Mouse (Mus musculus): ENCODE measurements around the gene Nlrp1a. TPM values are rescaled to one million over a fixed set of nuclear protein-coding genes. Genes with fewer than 3 reads are reported as not detected.

The Nlrp1a gene
- polyA plus RNA-seq (2015; fragmentation: Nextera tagmentation; extraction: Ambion mirVana): 0.21 and 0.28 TPM in 2 replicates

GRCm38 (mm10) chr11:71144661-71145060, at the start of gene Nlrp1a:
Gene Nlrp1a (minus strand): TSS chr11:71144704.
- Histone ChIP-seq H3K9me3 (replicated peaks) (no peaks in the 10 kb centered on the region), H3K9ac (no peak within 1 kb of the TSS), H3K4me2 (0 out of 2 replicates have a peak within 1 kb of the TSS, but pooled peaks have one; percentile 9), H3K4me3 (replicated peaks) (no peak within 1 kb of the TSS), H3K27ac (replicated peaks) (no peak within 1 kb of the TSS), H3K27me3 (no peaks in the 10 kb centered on the region), H3K36me3 (replicated peaks) (no peaks in the 10 kb centered on the region), H3K4me1 (replicated peaks) (no peaks in the 10 kb centered on the region)
- peak; percentile 31; the same call in 1 of the 2 replicates for ATAC-seq (ENCODE audit: insufficient read depth)
- WGBS (ENCODE audit: insufficient replicate concordance): 15% methylated on average over 3 of the region's 3 CpGs

GRCm38 (mm10) chr11:71169633-71170032, 25.1 kb upstream of the Nlrp1a start:
- no peaks in the 10 kb centered on the region for H3K36me3 ChIP-seq (replicated peaks)
- H3K9ac ChIP-seq: no peak overlapping the region
- 55% methylated on average over 1 of the region's 1 CpGs for WGBS (ENCODE audit: insufficient replicate concordance)
- H3K27ac ChIP-seq (replicated peaks): no peak overlapping the region
- no peak overlapping the region for H3K4me3 ChIP-seq (replicated peaks)
- ATAC-seq (ENCODE audit: insufficient read depth): no peak
- H3K27me3 ChIP-seq: no peaks in the 10 kb centered on the region
- H3K4me2 ChIP-seq: no peak overlapping the region
- no peaks in the 10 kb centered on the region for H3K4me1 ChIP-seq (replicated peaks)
- no peaks in the 10 kb centered on the region for H3K9me3 ChIP-seq (replicated peaks)

- Histone ChIP-seq H3K27me3 (no peaks in the 10 kb centered on the region), H3K9me3 (replicated peaks) (no peaks in the 10 kb centered on the region), H3K4me3 (replicated peaks) (no peak overlapping the region), H3K36me3 (replicated peaks) (no peaks in the 10 kb centered on the region), H3K9ac (no peak overlapping the region), H3K27ac (replicated peaks) (no peak overlapping the region), H3K4me2 (no peak overlapping the region), H3K4me1 (replicated peaks) (no peaks in the 10 kb centered on the region)
- no peak for ATAC-seq (ENCODE audit: insufficient read depth)
- WGBS (ENCODE audit: insufficient replicate concordance): 42% methylated on average over 1 of the region's 1 CpGs
Observed at GRCm38 (mm10) chr11:71164139-71164538, 19.6 kb upstream of the Nlrp1a start.

DNA sequence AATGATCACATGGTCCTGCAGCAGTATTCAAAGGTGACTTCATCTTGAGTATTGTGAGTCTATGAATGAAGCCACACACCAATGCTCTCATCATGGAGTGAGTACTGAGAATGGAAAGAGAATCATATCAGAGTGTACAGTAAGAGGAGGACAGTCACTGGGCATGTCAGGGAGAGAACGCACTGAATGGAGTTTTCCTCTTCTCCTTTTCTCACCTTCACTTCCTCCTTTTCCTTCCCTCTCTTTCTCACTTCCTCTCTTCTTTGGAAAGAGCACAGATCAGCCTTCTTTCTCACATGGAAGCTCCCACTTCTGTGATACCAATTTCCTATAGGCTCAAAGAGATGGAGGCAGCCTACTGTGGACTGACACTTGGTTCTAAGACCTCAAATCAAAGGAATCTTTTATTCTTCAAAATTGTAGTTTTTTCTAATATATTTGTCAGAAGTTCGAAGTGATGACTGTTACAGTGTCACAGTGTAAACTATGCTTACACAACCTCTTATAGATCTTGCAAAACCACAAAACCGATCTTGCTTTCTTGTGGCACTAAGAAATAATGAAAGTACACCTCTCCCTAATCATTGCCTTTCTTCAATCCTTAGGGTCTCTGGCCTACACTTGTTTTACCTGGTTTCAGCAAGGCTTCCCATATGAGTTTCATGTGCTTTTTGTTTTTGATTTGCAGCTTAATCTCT, 15.1 kb upstream of the Nlrp1a start:
- Histone ChIP-seq H3K4me2 (no peak overlapping the region), H3K36me3 (replicated peaks) (no peaks in the 10 kb centered on the region), H3K4me3 (replicated peaks) (no peak overlapping the region), H3K27me3 (no peaks in the 10 kb centered on the region), H3K9me3 (replicated peaks) (no peaks in the 10 kb centered on the region), H3K9ac (no peak overlapping the region), H3K27ac (replicated peaks) (no peak overlapping the region), H3K4me1 (replicated peaks) (no peaks in the 10 kb centered on the region)
- ATAC-seq (ENCODE audit: insufficient read depth): no peak
- WGBS (ENCODE audit: insufficient replicate concordance): 35% methylated on average over 3 of the region's 3 CpGs

DNA sequence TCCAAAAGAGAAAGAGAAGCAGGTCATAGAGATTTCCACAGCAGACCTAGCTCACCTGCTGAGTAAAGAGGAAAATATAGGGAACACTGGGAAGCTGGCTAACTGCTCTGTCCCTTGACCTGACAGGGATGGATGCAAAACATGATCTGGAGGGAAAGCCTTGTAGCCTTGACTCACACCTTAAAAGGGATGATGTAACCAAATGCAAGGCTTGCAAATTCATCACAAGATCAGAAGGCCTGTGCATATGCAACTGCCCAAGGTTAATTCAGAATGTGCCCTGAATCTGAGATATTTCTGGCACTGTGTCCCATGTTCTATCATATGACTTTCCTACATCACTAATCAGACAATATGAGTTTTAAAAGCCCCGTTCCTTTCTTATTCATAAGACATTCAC, 10.8 kb upstream of the Nlrp1a start:
- ATAC-seq (ENCODE audit: insufficient read depth): no peak
- Histone ChIP-seq H3K4me3 (replicated peaks) (no peak overlapping the region), H3K4me2 (no peak overlapping the region), H3K9me3 (replicated peaks) (no peaks in the 10 kb centered on the region), H3K36me3 (replicated peaks) (no peaks in the 10 kb centered on the region), H3K27ac (replicated peaks) (no peak overlapping the region), H3K4me1 (replicated peaks) (no peaks in the 10 kb centered on the region), H3K27me3 (no peaks in the 10 kb centered on the region), H3K9ac (no peak overlapping the region)
- WGBS (ENCODE audit: insufficient replicate concordance): 44% methylated on average over 1 of the region's 1 CpGs

- Histone ChIP-seq H3K27ac (replicated peaks) (no peak overlapping the region), H3K27me3 (no peaks in the 10 kb centered on the region), H3K4me2 (no peak overlapping the region), H3K9me3 (replicated peaks) (no peaks in the 10 kb centered on the region), H3K4me3 (replicated peaks) (no peak overlapping the region), H3K9ac (no peak overlapping the region), H3K36me3 (replicated peaks) (no peaks in the 10 kb centered on the region), H3K4me1 (replicated peaks) (no peaks in the 10 kb centered on the region)
- ATAC-seq (ENCODE audit: insufficient read depth): no peak
- WGBS (ENCODE audit: insufficient replicate concordance): 61% methylated on average over 1 of the region's 1 CpGs
Observed at GRCm38 (mm10) chr11:71142031-71142430, 2.5 kb downstream of the Nlrp1a start.

DNA sequence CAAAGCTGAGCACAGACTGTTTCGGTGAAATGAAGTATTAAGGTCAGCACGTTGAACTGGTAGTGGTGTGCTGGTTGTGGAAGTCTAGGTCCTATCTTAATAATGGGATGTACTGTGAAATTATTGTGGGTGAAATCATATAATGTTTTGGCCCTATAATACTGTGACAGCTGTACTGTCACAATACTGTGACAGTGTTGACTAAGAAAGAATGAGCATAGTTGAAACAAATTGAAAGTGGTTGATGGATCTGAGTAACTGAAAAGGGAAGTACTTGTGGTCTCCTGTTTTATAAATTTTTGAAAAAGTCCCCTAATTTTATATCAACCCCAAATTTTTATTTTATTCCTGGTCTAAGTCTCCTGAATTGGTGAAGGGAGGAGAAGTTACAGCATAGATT, 37.4 kb downstream of the Nlrp1a start:
- no peaks in the 10 kb centered on the region for H3K9me3 ChIP-seq (replicated peaks)
- H3K36me3 ChIP-seq (replicated peaks): no peaks in the 10 kb centered on the region
- no peaks in the 10 kb centered on the region for H3K4me1 ChIP-seq (replicated peaks)
- 51% methylated on average over 2 of the region's 2 CpGs for WGBS (ENCODE audit: insufficient replicate concordance)
- no peak for ATAC-seq (ENCODE audit: insufficient read depth)
- no peak overlapping the region for H3K4me2 ChIP-seq
- no peak overlapping the region for H3K27ac ChIP-seq (replicated peaks)
- no peak overlapping the region for H3K4me3 ChIP-seq (replicated peaks)
- H3K27me3 ChIP-seq: no peaks in the 10 kb centered on the region
- no peak overlapping the region for H3K9ac ChIP-seq

DNA sequence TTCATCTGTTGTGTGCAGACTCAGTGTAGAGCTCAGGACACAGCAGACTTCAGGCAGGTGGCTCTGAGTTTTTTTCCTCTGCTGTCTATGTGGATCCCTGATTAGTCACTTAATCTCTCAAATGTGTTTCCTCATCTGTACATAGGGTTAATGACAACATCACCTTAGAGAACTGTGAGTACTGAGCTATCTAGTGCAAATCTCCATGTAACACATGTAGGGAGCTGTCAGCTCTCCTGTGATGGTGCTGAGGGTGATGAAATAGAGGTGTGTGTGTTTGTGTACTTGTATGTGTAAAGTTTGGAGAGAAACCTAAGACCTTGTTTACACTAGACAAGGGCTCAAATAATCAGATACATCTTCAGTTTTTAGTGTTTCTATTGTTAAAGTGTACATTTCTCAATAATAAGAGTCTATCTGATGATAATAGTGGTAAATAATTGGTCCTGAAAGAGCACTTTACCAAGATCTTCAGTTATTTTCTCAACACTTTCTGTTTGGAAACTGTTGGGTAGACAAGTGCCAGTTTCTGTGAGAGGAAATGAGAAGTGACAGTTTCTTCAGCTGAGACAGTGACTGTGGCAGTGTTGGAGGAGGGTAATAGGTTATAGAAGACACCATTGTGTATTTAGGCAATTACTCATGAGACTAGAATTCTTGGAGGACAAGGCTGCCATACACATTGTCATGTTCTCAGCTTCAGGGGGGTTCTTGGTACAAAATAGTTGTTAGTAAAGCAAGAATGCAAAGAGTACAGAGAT, 38.1 kb downstream of the Nlrp1a start:
- H3K9me3 ChIP-seq (replicated peaks): no peaks in the 10 kb centered on the region
- no peak overlapping the region for H3K9ac ChIP-seq
- no peak overlapping the region for H3K4me2 ChIP-seq

DNA sequence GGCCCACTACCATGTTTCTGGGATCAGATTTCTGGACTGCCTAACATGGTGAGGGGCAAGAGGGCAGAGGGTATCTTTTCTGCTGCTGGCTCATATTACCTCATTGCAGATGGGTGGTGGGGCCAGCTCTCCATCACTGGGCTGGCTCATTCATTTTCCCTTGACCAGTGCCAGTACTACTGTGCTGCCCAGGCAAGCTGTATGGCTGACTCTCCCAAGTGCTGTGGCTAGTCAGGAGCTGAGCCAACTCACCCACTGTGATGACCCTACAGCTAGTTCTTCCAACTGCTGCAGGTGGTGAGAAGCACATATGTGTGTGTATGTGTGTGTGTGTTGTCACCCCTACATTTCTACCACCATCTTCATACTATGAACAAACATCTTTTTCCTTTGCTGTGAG, 40.6 kb downstream of the Nlrp1a start:
- Histone ChIP-seq H3K36me3 (replicated peaks) (no peaks in the 10 kb centered on the region), H3K4me3 (replicated peaks) (no peak overlapping the region), H3K9ac (no peak overlapping the region), H3K27ac (replicated peaks) (no peak overlapping the region), H3K27me3 (no peaks in the 10 kb centered on the region), H3K4me2 (no peak overlapping the region), H3K4me1 (replicated peaks) (no peaks in the 10 kb centered on the region), H3K9me3 (replicated peaks) (no peaks in the 10 kb centered on the region)
- ATAC-seq (ENCODE audit: insufficient read depth): no peak

More for the DNA sequence above, 38.1 kb downstream of the Nlrp1a start:
- no peak for ATAC-seq (ENCODE audit: insufficient read depth)
- Histone ChIP-seq H3K27ac (replicated peaks) (no peak overlapping the region), H3K4me3 (replicated peaks) (no peak overlapping the region), H3K27me3 (no peaks in the 10 kb centered on the region), H3K4me1 (replicated peaks) (no peaks in the 10 kb centered on the region), H3K36me3 (replicated peaks) (no peaks in the 10 kb centered on the region)

DNA sequence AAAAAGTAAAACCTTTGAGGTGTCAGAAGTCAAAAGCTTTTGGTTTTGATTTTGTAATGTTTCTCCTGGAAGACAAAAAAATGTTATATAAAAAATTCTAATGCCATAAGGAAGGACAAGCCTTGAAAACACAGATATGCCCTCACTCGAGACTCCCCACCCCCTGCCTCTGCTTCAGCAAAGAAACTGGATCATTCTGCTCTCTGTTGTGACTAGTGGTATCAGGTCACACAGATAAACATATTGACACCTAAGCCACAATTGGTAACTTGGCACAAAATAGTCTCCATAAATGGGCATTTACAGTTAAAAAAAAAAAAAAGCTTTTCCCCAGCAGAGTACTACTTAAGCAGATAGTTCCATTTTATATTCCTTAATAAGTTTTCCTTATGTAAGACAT, 68.2 kb downstream of the Nlrp1a start:
- Histone ChIP-seq H3K4me1 (replicated peaks) (no peaks in the 10 kb centered on the region), H3K27ac (replicated peaks) (no peak overlapping the region), H3K4me3 (replicated peaks) (no peak overlapping the region), H3K9ac (no peak overlapping the region), H3K27me3 (no peaks in the 10 kb centered on the region), H3K4me2 (no peak overlapping the region), H3K36me3 (replicated peaks) (no peaks in the 10 kb centered on the region), H3K9me3 (replicated peaks) (no peaks in the 10 kb centered on the region)
- WGBS (ENCODE audit: insufficient replicate concordance): 44% methylated on average over 1 of the region's 1 CpGs
- no peak for ATAC-seq (ENCODE audit: insufficient read depth)

DNA sequence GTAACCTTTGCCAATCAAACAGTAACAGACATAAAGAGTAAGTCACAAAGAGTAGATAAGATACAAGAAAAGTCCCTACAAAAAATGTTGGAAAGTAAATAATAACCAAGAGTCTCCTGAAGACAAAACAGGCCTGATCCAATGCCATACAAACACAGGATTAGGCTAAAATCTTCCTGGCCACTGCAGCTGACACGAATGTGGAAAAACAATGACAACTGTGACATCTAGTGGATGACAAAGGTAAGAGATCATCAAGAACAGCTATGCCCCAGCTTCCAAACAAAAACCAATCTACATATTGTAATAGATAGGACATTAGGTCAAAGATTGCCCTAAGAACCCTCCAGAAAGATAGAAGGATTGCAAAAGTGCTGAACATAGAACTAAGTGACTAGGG, 92.0 kb downstream of the Nlrp1a start:
- H3K4me1 ChIP-seq (replicated peaks): no peaks in the 10 kb centered on the region
- H3K9ac ChIP-seq: no peak overlapping the region
- H3K9me3 ChIP-seq (replicated peaks): no peaks in the 10 kb centered on the region
- H3K4me2 ChIP-seq: no peak overlapping the region
- no peaks in the 10 kb centered on the region for H3K27me3 ChIP-seq
- no peaks in the 10 kb centered on the region for H3K36me3 ChIP-seq (replicated peaks)
- H3K27ac ChIP-seq (replicated peaks): no peak overlapping the region
- WGBS (ENCODE audit: insufficient replicate concordance): 7% methylated on average over 1 of the region's 1 CpGs
- no peak overlapping the region for H3K4me3 ChIP-seq (replicated peaks)
- ATAC-seq (ENCODE audit: insufficient read depth): no peak

Measured in liver, embryonic 15.5 days (tissue).